Mouse (Mus musculus): ENCODE data around the gene Dhx37.
"Not testable (repeated sequence)": the region's sequence is repeated elsewhere in the genome, so short reads cannot be mapped to it uniquely, and the experiment has no call there.

Gene Dhx37

DNA sequence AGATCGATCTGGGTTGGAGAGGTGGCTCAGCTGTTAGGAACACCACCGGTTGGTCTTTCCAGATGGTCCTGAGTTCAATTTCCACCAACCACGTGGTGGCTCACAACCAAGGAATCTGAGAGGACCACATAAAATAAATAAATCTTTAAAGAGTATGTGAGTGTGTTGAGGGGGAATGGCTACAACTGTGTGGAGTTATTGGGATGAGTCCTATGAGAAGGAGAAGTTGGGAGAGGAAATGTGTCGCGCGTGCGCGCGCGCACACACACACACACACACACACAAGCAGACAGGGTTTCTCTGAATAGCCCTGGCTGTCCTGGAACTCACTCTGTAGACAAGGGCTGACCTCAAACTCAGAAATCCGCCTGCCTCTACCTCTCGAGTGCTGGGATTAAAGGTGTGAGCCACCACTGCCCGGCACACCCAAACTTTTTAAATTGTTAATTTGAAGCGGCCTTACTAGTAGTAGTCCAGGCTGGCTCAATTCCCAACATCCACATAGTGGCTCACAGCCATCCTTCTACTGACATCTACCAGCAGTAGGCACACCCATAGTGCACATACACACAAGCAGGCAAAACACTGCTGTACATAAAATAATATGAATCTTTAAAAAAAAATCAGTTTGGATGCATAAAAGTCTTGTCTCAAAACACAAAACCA is 25.9 kb downstream of the Dhx37 start:
- in situ Hi-C loops (cut with MboI) = no loop called here

DNA sequence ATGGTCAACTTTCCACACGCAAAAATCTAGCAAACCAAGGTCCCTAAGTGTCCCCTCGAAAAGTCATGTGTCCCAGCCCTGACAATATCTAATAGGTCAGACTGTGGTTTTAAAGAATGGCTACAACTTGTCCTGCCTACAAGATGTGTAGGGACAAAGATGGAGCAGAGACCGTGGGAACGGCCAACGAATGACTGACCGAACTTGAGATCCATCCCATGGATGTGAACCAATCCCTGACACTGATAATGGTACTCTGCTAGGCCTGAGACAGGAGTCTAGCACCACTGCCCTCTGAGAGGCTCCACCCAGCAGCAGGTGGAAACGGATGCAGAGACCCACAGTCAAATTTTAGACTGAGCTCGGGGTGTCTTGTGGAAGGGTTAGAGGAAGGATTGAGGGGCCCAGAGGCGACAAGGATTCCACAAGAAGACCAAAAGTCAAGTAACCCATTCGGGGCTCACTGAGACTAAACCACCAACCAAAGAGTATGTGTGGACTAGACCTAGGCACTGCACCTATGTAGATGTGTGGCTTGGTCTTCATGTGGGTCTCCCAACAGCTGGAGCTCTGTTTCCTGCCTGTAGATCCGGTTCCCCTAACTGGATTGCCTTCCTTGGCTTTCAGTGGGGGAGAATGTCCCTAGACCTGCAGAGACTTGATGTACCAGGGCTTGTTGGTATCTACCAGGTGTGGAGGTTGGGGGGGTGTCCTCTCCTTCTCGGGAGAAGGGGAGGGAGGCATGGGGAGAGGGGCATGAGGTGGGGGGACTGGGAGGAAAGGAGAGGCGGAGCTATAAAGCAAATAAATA is 26.7 kb downstream of the Dhx37 start:
- in situ Hi-C loops (cut with MboI) = no loop called here

DNA sequence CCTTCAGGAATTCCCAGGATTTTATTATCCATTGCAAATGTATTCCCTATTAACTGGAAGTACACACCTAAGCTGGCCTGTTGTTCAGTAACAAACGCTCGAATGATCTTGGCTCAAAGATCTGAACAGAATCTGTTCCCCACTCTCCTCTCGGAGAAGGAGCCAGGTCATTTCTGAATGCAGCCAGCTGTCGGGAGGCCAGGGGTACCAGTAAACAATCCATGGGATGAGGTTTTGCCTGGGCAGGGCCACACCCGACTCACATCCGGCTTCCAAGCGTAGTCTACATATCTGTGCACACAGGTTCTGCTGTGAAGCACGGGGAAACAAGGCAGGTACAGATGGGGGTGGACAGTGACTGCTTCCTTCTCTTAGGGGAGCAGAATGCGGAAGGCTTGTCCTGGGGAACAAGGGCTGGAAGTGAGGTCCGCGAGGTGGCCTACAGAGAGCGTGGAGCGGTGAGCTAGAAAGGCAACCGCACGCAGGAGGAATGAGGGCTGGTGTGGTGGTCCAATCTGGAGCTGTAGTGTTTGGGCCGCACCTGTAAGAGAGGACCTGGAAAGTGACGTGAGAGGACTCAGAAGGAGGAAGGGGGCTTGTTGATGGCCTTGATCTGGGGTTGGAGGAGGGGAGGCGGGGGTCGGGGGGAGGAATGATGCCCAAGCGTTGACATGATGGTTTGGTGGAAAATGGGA is 27.5 kb downstream of the Dhx37 start:
- in situ Hi-C loops (cut with MboI) = no loop called here

DNA sequence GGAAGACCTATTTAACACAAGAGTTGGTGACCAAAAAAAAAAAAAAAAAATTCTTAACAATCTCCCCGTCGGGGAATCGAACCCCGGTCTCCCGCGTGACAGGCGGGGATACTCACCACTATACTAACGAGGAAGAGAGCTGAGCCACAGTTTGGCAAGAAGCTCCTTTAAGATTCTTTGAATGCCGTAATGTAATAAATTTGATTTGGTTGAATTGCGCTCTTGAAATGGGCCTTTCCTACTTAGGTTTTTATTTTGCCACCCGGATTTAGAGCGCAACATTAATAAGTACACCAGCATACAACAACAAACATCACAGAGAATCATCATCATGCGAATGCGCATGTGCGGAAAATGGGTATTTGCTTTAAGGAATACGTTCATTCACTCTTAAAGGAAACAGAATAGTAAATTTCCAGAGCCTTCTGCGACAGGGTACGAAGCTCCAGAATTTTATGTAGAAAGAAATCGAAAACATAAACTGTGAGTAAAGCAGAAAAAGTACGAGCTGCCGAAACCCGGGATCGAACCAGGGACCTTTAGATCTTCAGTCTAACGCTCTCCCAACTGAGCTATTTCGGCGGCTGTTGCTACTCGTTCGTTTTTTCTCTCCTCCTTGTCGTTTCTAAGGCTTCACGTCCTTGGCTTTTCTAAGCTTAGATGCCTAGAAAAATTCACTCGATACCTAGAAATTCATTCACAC is 28.2 kb downstream of the Dhx37 start:
- in situ Hi-C loops (cut with MboI) = no loop called here

DNA sequence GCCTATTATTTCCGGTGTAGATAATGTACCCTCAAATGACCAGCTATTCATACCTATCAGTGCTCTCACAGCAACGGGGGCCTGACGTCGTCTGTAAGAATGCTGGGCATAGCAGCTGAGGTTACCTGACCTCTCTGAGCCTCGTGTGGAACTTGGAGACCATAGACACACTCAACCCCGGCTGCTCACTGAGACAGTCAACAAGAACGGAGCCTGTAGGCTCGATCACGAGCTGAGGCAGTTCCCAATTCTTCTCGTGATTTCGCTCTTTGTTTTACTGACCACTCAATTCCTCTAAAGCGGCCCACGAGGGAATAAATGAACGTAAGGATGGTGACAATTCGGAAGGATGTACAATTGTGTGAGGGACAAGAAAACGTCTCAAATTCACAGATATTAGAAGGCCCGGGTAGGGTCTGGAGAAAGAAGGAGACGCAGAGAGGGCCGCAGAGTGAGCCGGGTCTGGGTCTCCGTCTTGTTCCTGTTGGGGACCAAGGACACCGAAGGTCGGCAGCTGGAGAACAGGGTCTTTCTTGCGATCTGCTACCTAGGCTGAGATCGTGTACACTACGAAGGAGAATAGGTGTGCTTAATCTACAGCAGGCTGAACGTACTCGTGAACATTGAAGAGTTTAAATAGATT is 28.9 kb downstream of the Dhx37 start:
- in situ Hi-C loops (cut with MboI) = no loop called here

DNA sequence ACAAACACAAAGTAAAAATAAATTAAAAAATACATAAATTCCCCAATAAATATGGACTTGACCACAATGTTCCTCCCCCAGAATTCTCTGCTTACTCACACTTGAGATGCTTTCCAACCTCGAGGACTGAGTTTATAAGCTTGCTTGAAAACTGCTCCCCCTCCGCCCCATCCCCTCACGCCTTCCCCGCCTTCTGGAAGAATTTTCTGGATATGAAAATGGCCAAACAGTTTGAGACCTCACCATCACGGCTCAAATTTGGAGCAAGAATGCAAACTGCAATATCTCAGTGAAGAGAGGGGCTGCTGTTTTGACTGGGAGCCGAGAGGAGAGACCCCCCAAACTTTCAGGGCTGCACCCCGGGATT is 29.4 kb downstream of the Dhx37 start:
- in situ Hi-C loops (cut with MboI) = no loop called here

DNA sequence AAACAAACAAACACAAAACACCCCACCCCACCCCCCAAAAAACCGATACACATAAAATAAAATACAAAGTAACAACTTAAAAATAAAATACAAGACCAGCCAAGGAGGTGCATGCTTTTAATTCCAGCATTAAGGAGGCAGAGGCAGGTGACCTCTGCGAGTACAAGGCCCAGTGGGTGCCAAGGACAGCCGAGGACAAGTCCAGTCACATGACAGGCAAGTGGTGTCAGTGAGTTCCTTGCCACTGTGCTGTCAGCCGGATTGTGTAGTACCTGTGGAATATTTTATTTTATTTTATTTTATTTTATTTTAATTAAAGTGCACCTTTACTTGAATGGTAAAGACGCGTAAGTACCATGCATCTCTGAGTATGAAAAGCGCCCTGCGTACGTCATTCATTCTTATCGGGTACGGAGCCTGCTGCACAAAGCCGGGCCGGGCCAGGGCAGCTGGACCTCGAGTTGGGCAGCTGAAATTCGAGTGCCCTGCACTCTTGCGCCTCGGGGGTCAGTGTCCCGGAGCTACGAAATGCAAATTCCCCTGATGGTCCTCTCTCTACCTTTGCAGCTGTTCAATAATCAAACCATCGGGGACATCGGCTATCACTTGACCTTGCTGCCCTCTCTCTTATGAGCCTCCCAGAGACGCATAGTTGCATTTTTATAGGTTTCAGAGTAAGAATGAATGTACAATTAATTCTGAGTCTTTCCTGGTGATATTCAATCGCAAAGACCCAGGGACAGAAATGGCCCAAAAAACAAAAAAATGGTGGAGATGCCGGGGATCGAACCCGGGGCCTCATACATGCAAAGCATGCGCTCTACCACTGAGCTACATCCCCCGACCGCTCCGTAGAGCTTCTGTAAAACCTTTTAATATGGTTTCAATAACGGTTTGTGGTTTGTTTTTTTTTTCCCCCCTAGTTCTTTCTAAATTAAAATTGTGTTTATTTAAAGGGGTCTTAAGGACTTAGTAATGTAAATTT is 30.1 kb downstream of the Dhx37 start:
- in situ Hi-C loops (cut with MboI) = no loop called here

DNA sequence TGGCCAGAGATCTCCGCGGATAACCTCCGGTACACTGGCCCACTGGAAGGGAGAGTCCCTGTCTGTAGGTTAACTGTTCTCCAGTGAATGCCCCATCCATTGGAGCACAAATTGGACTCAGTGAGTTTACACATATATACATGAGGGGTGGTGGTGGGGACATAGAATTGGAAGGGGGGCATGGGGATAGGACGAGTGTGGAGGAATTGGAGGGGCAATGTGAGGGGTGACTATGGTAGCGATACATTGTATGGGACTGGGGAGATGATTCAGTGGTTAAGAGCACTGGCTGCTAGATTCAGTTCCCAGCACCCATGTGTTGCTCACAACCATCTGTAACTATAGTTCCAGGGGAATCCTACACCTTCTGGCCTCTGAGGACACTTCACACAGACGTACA is 30.9 kb downstream of the Dhx37 start:
- in situ Hi-C loops (cut with MboI) = no loop called here

DNA sequence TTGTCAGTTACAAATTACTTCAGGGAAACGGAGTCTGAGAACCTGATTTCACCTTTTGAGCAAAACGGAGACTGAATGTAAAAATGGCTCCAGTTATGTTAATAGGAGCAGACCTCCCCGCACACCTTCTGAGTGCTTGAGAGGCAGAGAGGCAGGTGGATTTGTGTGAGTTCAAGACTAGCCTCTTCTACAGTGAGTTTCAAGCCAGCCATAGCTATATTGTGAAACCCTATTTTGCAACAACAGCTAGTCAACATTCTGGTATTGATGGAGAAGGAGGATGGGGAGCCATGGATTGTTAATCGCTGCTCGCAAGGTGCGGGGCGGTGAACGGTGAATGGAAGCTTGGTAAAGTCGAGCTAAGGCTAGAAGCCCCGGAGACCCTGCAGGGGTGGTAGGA is 31.4 kb downstream of the Dhx37 start:
- in situ Hi-C loops (cut with MboI) = no loop called here

DNA sequence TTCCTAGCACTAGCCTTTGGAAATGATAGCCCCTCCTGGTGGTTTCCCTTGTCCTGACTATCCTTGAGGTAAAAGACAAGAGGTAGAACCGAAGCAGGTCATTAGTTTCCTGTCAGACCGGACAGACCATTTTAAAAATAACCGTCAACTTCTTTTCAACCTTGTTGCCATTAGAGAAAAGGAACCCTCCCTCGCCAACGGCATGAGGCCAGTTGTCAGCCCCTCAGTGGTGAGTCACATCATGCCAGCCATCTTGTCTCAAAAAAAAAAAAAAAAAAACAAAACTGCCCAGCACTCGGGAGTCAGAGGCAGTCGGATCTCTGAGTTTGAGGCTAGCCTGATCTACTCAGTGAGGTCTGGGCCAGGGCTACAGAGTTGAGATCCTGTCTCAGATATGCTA is 33.0 kb downstream of the Dhx37 start:
- in situ Hi-C loops (cut with MboI) = no loop called here

DNA sequence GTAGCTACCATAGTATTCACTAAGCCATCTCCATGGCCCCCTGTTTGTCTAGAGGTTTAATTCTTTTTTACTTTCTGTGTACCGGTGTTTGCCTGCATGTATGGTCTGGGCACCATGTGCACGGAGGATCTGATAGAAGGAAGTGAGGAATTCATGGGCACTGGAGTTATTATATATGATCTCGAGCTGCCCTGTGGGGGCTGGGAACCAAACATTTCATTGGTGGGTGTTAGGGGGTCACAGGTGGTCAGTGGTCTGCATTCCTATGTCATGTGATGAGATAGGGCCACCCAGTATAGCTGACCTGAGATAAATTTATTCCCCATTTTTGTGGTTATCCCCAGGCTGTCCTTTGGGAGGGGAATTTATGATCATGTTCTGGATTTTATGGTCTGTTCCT is 38.9 kb downstream of the Dhx37 start:
- in situ Hi-C loops (cut with MboI) = no loop called here

DNA sequence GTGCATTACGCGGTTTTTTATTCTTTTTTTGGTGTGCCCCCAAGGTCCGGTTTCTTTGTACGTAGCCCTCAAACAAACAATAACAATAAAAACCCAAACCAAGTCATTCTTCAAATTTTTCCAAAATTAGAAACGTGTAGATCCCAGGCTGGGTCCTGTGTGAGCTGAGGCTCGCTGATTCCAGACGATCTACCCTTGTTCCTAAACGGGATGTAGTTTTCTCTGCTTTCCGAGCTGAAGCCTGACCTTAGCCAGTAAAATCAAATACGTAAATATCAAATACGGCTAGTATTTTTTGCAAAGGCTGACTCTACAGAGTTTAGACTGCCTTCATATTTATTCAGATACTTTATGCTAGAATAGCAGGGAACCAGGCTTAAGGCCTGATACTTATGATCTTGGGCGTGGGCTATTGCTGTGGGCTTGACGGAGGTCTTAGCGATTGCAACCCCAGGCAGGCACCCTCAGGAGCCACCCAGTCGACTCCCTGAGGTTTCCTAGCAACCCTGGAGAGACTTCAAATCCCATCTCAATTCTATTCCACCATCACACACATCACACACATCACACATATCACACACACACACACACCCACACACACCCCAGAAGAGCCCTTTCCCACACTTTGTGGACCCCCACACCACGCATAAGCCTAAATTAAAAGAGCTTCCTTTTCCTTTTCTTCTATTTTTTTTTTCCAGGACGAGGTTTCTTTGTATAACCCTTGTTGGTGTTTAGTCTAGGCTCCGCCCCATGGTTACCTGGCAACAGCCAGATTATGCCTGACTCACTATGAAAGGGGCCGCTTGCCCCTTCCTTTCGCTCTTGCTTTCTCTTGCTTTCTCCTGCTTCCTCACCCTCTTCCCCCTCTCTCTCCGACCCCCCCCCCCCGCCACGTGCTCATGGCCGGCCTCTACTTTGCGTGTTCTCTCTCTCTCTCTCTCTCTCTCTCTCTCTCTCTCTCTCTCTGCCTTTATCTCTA is 40.0 kb downstream of the Dhx37 start:
- in situ Hi-C loops (cut with MboI) = no loop called here

DNA sequence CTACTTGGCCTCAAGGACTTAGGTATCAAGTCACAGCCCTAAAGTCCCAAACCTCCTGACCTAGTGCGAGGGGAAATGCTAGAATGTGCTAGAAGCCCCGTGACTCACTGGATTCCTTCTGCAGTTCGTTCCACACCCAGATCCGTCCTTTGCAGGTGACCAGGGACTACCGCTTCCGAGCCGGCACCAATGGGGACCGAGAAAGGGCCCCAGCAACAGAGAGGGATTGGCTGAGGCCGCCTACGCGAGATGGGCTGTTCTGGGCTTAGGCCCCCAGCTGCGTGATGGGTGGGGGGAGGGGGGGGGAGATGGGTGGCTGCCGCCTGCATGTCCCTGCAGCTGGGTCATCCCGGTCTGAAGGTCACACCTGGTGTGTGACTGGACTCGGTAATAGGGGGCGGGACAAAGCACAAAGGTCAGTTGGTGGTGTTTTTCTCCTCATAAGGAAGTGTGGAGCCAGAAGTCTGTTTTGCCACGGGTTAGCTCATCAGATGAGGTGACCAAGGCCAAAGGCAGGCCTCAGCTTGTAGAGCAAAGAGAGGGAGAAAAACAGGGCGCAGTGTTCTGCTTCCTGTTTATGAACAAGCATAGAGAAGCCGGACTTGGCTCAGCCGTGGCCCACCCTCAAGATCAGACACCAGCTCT is 40.8 kb downstream of the Dhx37 start:
- in situ Hi-C loops (cut with MboI) = no loop called here

DNA sequence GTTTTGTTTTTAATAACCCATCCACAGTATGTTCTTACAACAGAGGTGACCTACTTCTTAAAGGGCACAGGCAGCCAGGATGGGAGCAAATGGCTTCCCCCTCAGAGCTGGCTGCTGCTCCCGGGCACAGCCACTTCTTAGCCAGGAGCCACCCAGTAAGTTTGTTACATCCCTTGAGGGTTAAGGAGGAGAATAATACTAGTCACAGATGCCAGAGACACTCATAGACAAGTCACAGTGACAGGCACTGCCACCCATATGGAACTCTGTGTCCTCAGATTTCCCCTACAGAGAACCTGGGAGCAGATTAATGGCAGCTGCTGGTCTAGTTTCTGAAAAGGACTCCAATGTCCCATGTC is 41.3 kb downstream of the Dhx37 start:
- in situ Hi-C loops (cut with MboI) = no loop called here

DNA sequence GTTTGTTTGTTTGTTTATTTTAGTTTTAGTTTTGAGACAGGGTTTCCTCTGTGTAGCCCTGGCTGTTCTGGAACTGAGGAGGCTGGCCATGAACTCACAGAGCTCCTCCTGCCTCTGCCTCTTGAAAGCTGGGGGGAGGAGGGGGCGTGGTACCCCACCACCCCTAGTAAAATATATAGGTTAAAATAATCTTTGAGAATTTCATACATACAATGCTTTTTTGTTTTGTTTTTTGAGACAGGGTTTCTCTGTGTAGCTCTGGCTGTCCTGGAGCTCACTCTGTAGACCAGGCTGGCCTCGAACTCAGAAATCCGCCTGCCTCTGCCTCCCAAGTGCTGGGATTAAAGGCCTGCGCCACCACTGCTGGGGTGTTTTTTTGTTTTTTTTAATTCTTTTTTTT is 41.7 kb downstream of the Dhx37 start:
- in situ Hi-C loops (cut with MboI) = not testable (repeated sequence)

DNA sequence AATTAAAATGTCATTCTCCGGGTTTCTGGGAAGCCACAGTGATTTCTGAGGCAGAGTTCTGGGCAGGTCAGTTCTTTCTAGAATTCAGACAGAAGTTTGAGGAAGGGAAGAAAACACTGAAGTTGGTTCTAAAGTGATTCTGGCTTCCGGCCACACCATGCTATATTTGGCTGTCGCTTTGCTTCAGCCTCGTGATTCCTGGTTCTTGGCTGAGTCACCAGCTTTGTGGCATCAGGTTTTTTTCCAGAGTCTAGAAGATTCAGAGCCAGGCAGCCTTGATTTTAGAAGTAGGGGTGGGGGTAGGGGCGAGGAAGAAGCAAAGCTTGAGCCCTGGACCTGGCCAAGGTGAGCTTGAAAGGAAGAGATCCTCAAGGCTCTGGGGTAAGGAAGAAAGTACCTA is 42.3 kb downstream of the Dhx37 start:
- in situ Hi-C loops (cut with MboI) = no loop called here

DNA sequence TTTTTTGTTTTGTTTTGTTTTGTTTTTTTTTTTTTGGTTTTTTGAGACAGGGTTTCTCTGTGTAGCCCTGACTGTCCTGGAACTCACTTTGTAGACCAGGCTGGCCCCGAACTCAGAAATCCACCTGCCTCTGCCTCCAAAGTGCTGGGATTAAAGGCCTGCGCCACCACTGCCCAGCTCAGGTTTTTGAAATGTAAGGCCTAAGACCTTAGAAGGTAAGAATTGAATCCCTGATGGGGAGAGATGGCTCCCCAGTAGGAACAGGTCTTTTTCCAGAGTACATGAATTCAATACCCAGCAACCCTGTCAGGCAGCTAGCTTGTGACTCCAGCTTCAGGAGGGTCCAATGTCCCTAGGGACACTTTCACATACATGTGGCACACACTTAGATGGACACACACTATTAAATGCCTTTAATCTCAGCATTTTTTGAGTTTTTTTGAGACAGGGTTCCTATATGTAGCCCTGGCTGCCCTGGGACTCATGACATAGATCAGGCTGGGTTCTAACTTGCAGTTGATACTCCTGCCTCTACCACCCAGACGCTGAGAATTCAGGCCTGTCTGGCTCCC is 42.9 kb downstream of the Dhx37 start:
- in situ Hi-C loops (cut with MboI) = no loop called here

DNA sequence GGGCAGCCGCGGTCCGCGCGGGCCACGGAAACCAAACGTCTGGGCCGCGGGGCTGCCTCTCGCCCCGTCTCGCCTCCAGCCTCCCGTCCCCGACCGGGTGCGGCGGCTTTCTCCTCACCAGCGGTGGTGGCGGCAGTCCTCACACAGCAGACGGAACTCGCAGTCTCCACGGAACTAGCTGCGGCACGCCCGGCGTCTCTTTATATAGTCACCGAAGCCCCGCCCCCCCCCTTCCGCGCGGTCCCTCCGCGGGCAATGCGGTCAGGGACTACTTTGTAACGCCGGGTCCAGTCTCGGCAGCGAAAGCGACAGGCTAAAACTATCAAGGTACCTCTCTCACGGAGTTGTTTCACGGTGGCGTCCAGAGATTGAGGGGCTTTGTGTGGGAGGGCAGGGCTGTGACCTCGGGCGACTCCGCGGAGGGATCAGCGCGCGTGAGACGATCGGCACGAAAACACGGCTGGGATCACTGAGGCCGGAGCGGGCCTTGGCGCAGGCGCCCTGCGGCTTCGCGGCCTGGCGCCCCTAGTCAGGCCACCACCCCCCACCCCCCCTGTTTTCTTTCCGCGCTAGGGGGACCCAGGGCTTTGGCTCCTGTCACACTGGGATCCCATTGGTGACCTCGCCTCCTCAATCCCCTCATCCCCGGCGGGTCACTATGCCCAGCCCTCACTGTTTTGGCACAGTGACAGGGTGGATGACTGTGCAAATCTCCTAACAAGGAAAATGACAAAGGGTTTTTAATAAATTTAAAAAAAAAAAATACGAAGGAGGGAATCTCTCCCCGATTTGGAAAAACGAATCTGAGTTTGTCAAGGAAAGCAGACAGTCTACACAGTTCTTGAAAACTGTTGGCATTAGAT is 44.1 kb downstream of the Dhx37 start, which contains the start of gene Ubc:
TSS of gene Ubc (minus strand) at position 624 of the 863 bp plus-strand sequence.
- in situ Hi-C loops (cut with MboI) = no loop called here
